11 mouse cellular contexts compared by ENCODE assay signal in the genomic region with DNA sequence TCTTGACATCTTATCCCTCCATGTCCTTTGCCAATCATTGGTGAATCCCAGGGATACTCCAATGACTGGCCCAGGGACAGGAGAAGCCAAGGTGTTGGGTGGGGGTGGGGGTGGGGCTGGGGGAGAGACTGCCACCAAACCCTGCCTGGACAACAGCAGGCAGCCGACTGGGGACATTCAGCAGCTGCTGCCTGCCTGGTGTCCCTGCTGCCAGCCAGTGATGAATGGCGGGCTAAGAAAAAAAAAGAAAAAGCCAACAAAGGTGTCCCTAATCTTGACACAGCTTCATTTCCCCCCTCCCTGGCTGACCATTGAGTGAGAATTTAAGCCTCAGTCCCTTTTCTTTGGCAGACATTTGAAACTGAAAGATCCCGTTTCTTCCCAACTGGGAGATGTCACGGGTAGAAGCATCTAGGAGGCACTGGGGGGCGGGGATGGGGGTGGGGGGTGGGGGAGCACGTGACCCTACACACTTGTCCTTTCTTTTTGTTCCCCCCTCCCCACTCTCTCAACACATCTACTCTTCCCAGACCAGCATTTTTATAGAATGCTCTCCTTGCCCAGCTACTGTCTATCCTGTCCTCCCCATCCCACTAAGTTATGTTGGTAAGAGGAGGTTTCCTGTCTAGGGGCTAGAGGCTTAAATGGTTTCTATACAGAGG. TPM values are rescaled to one million over a fixed set of nuclear protein-coding genes. Genes with fewer than 3 reads are reported as not detected.
DNase-seq lines count a peak whose midpoint lies in the region; ATAC-seq lines count a peak whose summit lies in the region.
"Had no signal": no experiment of that assay in that cellular context is flagged by ENCODE, and none has a peak within 500 bp of the region (broad histone marks: within the 10 kb centered on the region; RNA-seq: fewer than 3 reads in every experiment).

No protein-coding gene starts in this region.

- H3K4me3 ChIP-seq in heart, embryonic 13.5 days = no peak overlapping the region
- H3K4me3 ChIP-seq in hindbrain, embryonic 14.5 days (replicated peaks; ENCODE audit: low read length) = no peak overlapping the region
- no peak overlapping the region for H3K4me3 ChIP-seq in neural tube, embryonic 13.5 days
- H3K4me3 ChIP-seq in liver, embryonic 12.5 days = no peak overlapping the region
- H3K4me3 ChIP-seq: limb, embryonic 10.5 days had no signal

- no peak for DNase-seq in heart, postnatal 4 days
- DNase-seq in embryo, embryonic 10.5 days (ENCODE audit: low spot score) = peak; percentile 59
- no peak for DNase-seq in hindbrain, embryonic 14.5 days (ENCODE audit: low spot score)
- DNase-seq in left cerebral cortex, adult 11 months (ENCODE audit: low spot score) = no peak
- DNase-seq in urinary bladder, postnatal 4 days (ENCODE audit: low spot score in 2 of 2) = no peak
- DNase-seq: liver, postnatal 0 days; right cerebral cortex, postnatal 4 days had no signal

- no peak overlapping the region for H3K9ac ChIP-seq in heart, embryonic 13.5 days
- H3K9ac ChIP-seq in hindbrain, embryonic 14.5 days = no peak overlapping the region
- H3K9ac ChIP-seq in neural tube, embryonic 13.5 days = peak overlapping the region; percentile 46; the same call in 1 of the 2 replicates
- no peak overlapping the region for H3K9ac ChIP-seq in liver, embryonic 12.5 days
- H3K9ac ChIP-seq: liver, postnatal 0 days had no signal

- H3K27ac ChIP-seq in heart, embryonic 13.5 days (replicated peaks) = no peak overlapping the region
- H3K27ac ChIP-seq in hindbrain, embryonic 14.5 days = peak overlapping the region; percentile 9; the same call in 1 of the 2 replicates
- peak overlapping the region; percentile 65 for H3K27ac ChIP-seq in neural tube, embryonic 13.5 days (replicated peaks)
- H3K27ac ChIP-seq in liver, embryonic 12.5 days = no peak overlapping the region
- H3K27ac ChIP-seq: limb, embryonic 10.5 days had no signal

- no peaks in the 10 kb centered on the region for H3K36me3 ChIP-seq in heart, embryonic 13.5 days
- no peaks in the 10 kb centered on the region for H3K36me3 ChIP-seq in hindbrain, embryonic 14.5 days (replicated peaks; ENCODE audit: control insufficient read depth, insufficient read depth)
- no peaks in the 10 kb centered on the region for H3K36me3 ChIP-seq in neural tube, embryonic 13.5 days
- no peaks in the 10 kb centered on the region for H3K36me3 ChIP-seq in liver, embryonic 12.5 days
- H3K36me3 ChIP-seq: limb, embryonic 10.5 days had no signal

- H3K4me1 ChIP-seq in heart, embryonic 13.5 days = peaks cover 26% of the 10 kb centered on the region
- H3K4me1 ChIP-seq in hindbrain, embryonic 14.5 days (replicated peaks; ENCODE audit: control insufficient read depth, insufficient read depth, low read length) = peaks cover 24% of the 10 kb centered on the region
- H3K4me1 ChIP-seq in neural tube, embryonic 13.5 days (replicated peaks) = peaks cover 61% of the 10 kb centered on the region
- peaks cover 4% of the 10 kb centered on the region; the same call in 1 of the 2 replicates for H3K4me1 ChIP-seq in liver, embryonic 12.5 days

- 9% methylated on average over 6 of the region's 6 CpGs for WGBS in heart, embryonic 13.5 days
- 2% methylated on average over 6 of the region's 6 CpGs for WGBS in hindbrain, embryonic 14.5 days
- WGBS in neural tube, embryonic 13.5 days = 2% methylated on average over 6 of the region's 6 CpGs
- 23% methylated on average over 6 of the region's 6 CpGs for WGBS in liver, embryonic 12.5 days (ENCODE audit: insufficient replicate concordance)

- H3K27me3 ChIP-seq in heart, embryonic 13.5 days (replicated peaks) = peaks cover 22% of the 10 kb centered on the region
- no peaks in the 10 kb centered on the region for H3K27me3 ChIP-seq in hindbrain, embryonic 14.5 days (ENCODE audit: control insufficient read depth, insufficient read depth, low read length)
- no peaks in the 10 kb centered on the region for H3K27me3 ChIP-seq in neural tube, embryonic 13.5 days
- peaks cover 31% of the 10 kb centered on the region for H3K27me3 ChIP-seq in liver, embryonic 12.5 days (replicated peaks)

- no peaks in the 10 kb centered on the region for H3K9me3 ChIP-seq in heart, embryonic 13.5 days
- no peaks in the 10 kb centered on the region for H3K9me3 ChIP-seq in hindbrain, embryonic 14.5 days (ENCODE audit: control insufficient read depth, low read length)
- H3K9me3 ChIP-seq in neural tube, embryonic 13.5 days = no peaks in the 10 kb centered on the region
- no peaks in the 10 kb centered on the region for H3K9me3 ChIP-seq in liver, embryonic 12.5 days (replicated peaks)
- H3K9me3 ChIP-seq: limb, embryonic 10.5 days had no signal

- H3K4me2 ChIP-seq in heart, embryonic 13.5 days = peak overlapping the region; percentile 27; the same call in 1 of the 2 replicates
- H3K4me2 ChIP-seq in hindbrain, embryonic 14.5 days (replicated peaks) = no peak overlapping the region
- H3K4me2 ChIP-seq in neural tube, embryonic 13.5 days = peak overlapping the region; percentile 27
- H3K4me2 ChIP-seq in liver, embryonic 12.5 days = no peak overlapping the region

- ATAC-seq in heart, embryonic 13.5 days (ENCODE audit: extremely low read depth, insufficient number of reproducible peaks, low FRiP score, low TSS enrichment) = no peak
- peak; percentile 15; the same call in 1 of the 2 replicates for ATAC-seq in hindbrain, embryonic 14.5 days (ENCODE audit: low FRiP score)
- ATAC-seq in neural tube, embryonic 13.5 days (ENCODE audit: low read depth) = peak; percentile 40; the same call in 1 of the 2 replicates
- ATAC-seq in liver, embryonic 12.5 days = no peak
- ATAC-seq: liver, postnatal 0 days had no signal

RNA-seq across cellular contexts. Expression of gene Wwc1, which starts 7.9 kb away (rescaled TPM):
- polyA plus RNA-seq in heart, embryonic 13.5 days (2015; fragmentation: Nextera tagmentation; extraction: Ambion mirVana) = 1.0 and 1.1 TPM in 2 replicates
- total RNA-seq in heart, postnatal 4 days (2021) = 1 to 10 TPM; 3.5 to 5.0 TPM
- polyA plus RNA-seq in hindbrain, embryonic 14.5 days (2014; fragmentation: Nextera tagmentation; extraction: Ambion mirVana) = 9.3 and 10.1 TPM in 2 replicates
- polyA plus RNA-seq in neural tube, embryonic 13.5 days (2015; fragmentation: Nextera tagmentation; extraction: Ambion mirVana) = 6.3 TPM in 2 replicates
- 3.0 and 3.1 TPM in 2 replicates for polyA plus RNA-seq in liver, embryonic 12.5 days (2016; fragmentation: Nextera tagmentation; extraction: Ambion mirVana)

Comparison
In these comparisons a context has a peak if more than half of its experiments do, and no peak if none do; other contexts are left out.
1. ATAC-seq: peak in hindbrain, embryonic 14.5 days (single experiment) and neural tube, embryonic 13.5 days (single experiment); none in heart, embryonic 13.5 days (single experiment) and liver, embryonic 12.5 days (single experiment).
2. H3K27ac ChIP-seq: peak in hindbrain, embryonic 14.5 days (single experiment) and neural tube, embryonic 13.5 days (single experiment); none in heart, embryonic 13.5 days (single experiment) and liver, embryonic 12.5 days (single experiment).
3. H3K4me2 ChIP-seq: peak in heart, embryonic 13.5 days (single experiment) and neural tube, embryonic 13.5 days (single experiment); none in hindbrain, embryonic 14.5 days (single experiment) and liver, embryonic 12.5 days (single experiment).